Mouse (Mus musculus): ENCODE results near the gene Tap1.
A peak's percentile ranks its signal among the peaks of the same experiment; 100 is the strongest.
"Not testable (repeated sequence)": the region's sequence is repeated elsewhere in the genome, so short reads cannot be mapped to it uniquely, and the experiment has no call there.

The Tap1 gene

GRCm38 (mm10) chr17:34205021-34205745, 17.8 kb downstream of the Tap1 start:
- no peak for DNase-seq

- no peak for DNase-seq
Observed at GRCm38 (mm10) chr17:34205746-34206176, 18.4 kb downstream of the Tap1 start.

GRCm38 (mm10) chr17:34206731-34207130, 19.4 kb downstream of the Tap1 start:
- DNase-seq, result no peak

GRCm38 (mm10) chr17:34207456-34207855, 20.1 kb downstream of the Tap1 start:
- no peak for DNase-seq

GRCm38 (mm10) chr17:34207866-34208265, 20.5 kb downstream of the Tap1 start:
- DNase-seq, result no peak

GRCm38 (mm10) chr17:34208421-34208820, 21.1 kb downstream of the Tap1 start:
- no peak for DNase-seq

- no peak for DNase-seq
Observed at GRCm38 (mm10) chr17:34209680-34210079, 22.3 kb downstream of the Tap1 start.

- DNase-seq, result no peak
Observed at GRCm38 (mm10) chr17:34210599-34210998, 23.2 kb downstream of the Tap1 start.

DNA sequence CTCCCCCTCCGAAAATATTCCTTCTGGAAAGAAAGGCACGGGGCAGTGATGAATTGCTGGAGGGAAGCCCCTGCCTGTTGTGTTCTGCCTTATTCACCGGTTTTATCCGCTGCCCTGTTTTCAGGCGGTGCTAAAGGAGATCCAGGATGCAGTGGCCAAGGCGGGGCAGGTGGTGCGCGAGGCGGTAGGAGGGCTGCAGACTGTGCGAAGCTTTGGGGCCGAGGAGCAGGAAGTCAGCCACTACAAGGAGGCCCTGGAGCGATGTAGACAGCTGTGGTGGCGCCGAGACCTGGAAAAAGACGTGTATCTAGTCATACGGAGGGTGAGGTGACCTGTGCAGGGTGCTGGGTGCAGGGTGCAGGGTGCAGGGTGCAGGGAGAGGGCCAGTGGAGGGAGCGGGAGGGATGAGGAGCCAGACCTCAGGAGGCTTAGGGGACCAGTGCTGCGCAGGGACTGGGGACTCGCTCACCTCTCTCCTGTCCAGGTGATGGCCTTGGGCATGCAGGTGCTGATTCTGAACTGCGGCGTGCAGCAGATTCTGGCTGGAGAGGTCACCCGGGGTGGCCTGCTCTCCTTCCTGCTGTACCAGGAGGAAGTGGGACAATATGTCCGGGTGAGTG, 24.5 kb downstream of the Tap1 start:
- no peak for DNase-seq

DNA sequence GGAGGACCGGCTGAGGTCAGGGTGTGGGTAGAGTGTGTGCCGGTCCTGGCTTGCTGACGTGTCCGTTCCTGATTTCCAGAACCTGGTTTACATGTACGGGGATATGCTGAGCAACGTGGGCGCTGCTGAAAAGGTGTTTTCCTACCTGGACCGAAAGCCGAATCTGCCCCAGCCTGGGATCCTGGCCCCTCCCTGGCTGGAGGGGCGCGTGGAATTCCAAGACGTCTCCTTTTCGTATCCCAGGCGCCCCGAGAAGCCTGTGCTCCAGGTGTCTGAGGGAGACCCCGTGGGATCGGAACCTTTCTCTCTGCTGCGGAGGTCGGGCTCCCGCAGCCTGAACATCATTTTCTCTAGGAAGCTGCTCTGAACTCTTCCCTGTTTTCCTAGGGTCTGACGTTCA, 26.6 kb downstream of the Tap1 start:
- no peak for DNase-seq

DNA sequence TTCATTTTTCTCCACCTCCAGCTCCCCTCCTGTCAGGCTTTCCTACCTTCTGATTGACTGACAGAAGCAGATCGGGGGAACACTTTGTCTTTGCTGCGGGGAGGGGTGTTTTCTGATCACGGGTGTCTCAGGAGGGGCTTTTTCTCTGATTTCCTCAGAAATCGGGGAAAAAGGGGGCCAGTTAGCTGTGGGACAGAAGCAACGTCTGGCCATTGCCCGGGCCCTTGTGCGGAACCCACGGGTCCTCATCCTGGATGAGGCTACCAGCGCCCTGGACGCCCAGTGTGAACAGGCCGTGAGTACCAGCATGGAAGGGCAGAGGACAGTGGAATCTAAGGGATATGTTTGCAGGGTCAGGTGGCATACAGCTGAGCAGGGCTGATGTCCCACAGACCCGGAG, 27.8 kb downstream of the Tap1 start:
- no peak for DNase-seq

DNA sequence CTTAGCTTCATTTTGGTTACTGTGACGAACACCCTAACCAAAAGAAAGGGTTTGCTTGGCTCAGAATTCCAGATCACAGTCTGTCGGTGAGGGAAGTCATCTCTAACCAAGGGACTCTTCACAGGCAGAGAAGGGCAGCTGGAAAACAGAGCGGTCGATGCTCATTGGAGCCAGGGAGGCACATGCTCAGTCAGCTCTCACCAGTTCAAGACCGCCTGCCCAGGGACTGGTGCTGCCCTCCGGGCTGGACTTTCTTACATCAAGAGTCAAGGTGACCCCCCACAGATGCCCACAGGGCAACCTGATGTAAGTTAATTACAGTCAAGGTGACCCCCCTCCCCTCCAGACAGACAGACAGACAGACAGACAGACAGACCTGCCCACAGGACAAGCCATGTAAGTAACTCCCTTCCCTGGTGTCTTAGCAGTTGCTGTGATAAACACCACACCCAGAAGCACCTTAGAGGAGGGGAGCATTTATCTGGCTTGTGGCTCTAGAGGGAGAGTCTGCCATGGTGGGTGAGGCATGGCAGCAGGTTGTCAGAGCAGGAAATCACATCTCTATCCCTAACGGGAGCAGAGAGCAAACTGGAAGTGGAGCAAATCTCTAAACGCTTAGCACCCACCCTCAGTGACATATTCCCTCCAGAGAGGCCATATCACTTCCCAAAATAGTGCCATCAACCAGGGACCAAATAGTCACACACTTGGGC, 30.0 kb downstream of the Tap1 start:
- no peak for DNase-seq

DNA sequence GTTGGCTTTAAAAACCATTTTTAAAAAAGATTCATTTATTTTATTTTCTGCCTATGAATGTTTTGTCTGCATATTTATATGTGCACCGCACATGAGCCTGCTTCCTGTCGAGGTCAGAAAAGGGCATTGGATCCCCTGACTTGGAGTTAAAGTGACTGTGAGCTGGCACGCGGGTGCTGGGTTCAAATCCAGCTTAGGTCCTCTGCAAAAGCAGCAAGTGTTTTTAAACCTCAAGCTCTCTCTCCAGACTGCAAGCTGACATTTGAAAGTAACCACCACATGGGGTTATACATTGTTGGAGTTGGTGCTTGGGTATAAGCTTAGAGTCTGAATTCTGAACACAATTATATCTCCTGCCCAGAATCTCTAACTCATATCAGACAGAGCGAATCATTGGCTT, 30.6 kb downstream of the Tap1 start:
- no peak for DNase-seq

DNA sequence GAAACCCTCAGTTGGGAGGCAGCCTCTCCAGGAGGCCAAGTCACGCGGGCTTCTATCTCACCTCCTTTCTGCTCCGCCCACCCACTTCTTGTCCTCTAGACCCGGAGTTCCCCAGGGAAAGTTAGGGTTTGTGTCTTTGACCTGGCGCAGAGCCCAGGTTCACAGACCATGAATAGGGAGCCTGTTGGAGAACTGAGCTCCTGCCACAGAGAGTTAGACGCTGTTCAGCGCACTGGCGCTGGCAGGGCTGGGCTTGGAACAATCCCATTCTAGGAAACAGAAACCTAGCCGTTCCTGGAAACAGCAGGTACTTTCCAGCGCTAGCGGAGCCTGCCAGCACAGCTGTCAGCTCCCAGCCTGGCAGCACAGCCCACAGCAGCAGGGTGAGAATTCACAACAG, 31.3 kb downstream of the Tap1 start:
- DNase-seq, result peak; percentile 41

DNA sequence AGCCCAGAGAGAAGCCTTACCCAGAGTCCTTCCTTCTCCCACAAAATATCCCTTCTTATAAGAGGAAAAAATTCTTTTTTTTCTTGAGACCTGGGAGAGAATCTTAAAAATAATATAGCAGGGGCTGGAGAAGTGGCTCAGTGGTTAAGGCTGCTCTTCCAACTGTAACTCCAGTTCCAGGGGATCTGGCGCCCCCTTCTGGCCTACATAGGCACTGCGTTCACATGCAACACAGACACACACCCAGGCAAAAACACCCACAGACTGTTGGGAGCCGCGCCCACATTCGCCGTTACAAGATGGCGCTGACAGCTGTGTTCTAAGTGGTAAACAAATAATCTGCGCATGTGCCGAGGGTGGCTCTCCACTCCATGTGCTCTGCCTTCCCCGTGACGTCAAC, 31.7 kb downstream of the Tap1 start:
- not testable (repeated sequence) for DNase-seq

DNA sequence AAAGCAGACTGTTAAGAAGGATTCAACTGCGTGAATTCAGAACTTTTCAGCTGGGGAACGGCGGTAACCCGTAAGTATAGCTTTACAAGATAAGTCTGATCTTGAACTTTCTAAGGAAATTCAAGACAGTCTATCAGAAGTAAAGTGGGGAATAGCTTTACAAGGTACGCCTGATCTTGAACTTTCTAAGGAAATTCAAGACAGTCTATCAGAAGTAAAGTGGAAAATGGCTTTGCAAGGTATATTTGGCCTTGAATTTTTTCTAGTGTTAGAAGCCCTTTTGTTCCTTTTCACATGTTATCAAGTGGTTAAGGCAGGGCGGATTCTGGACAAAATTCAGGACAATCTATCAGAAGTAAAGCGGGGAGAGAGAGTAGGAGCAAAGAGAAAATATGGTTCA, 32.4 kb downstream of the Tap1 start:
- DNase-seq, result not testable (repeated sequence)

DNA sequence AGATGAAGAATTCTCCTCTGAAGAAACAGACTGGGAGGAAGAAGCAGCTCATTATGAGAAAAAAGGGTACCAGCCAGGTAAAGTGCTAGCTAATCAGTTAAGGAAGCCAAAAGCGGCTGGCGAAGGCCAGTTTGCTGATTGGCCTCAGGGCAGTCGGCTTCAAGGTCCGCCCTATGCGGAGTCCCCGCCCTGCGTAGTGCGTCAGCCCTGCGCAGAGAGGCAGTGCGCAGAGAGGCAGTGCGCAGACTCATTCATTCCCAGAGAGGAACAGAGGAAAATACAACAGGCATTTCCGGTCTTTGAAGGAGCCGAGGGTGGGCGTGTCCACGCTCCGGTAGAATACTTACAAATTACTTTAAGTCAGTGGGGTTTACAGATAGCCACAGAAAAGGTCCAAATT, 33.0 kb downstream of the Tap1 start:
- DNase-seq, result not testable (repeated sequence)

GRCm38 (mm10) chr17:34224816-34225215, 37.5 kb downstream of the Tap1 start:
- no peak for DNase-seq

GRCm38 (mm10) chr17:34225426-34225825, 38.1 kb downstream of the Tap1 start:
- DNase-seq, result no peak

GRCm38 (mm10) chr17:34225911-34226310, 38.6 kb downstream of the Tap1 start:
- not testable (repeated sequence) for DNase-seq

DNA sequence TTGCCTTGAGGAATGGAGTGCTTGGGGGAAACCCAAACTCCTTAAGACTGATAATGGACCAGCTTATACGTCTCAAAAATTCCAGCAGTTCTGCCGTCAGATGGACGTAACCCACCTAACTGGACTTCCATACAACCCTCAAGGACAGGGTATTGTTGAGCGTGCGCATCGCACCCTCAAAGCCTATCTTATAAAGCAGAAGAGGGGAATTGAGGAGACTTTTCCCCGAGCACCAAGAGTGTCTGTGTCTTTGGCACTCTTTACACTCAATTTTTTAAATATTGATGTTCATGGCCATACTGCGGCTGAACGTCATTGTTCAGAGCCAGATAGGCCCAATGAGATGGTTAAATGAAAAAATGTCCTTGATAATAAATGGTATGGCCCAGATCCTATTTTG, 43.6 kb downstream of the Tap1 start:
- not testable (repeated sequence) for DNase-seq

GRCm38 (mm10) chr17:34232021-34232420, 44.7 kb downstream of the Tap1 start:
- DNase-seq, result not testable (repeated sequence)

DNA sequence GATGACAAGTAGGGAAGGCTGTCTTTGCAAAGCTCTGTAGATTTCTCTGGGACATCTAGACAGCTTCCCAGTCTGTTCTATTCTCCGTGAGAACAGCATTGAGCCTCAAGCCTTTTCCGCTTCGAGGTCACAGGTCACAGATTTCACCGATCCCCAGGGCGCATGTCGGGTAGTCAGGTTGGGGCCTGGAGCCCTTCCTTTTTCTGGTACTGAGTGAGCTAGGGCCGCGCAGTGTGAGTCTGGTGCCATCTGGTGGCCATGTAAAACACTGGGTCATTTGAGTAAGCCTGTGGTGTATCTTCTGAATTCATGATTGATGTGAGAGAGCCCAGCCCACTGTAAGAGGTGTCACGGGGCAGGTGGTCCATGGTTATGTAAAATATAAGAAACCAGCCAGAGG, 47.6 kb downstream of the Tap1 start:
- peak; percentile 61 for DNase-seq

GRCm38 (mm10) chr17:34236691-34237090, 49.3 kb downstream of the Tap1 start:
- DNase-seq, result no peak
